Mouse (Mus musculus) ES-Bruce4 (cell line): ENCODE data around the gene Ntn5.

Source experiments
- CTCF ChIP-seq: IDR thresholded peaks from one replicate; pipeline ENCODE4 v1.8.1; 2011; ENCODE audit warnings: low read depth, low read length
- EP300 ChIP-seq: IDR thresholded peaks from 2 replicates; pipeline ENCODE4 v1.6.1; 2011; ENCODE audit warnings: low read depth, low read length; ENCODE audit not compliant: insufficient read depth
- POLR2A ChIP-seq: IDR thresholded peaks from one replicate; pipeline ENCODE4 v1.8.1; 2011; ENCODE audit warnings: low read length; ENCODE audit not compliant: insufficient read depth

GRCm38 (mm10) chr7:45635711-45636688 lies 47.8 kb upstream of the Ntn5 start:
- TF ChIP-seq CTCF (no peak), POLR2A (no peak), EP300 (no peak)
